Mouse (Mus musculus) urinary bladder, adult 18-20 months (tissue): ENCODE measurements around the gene Uba1.

ENCODE experiments used
- DNase-seq, 2 experiments: peaks; one replicate each; pipeline ENCODE4 v3.0.0; 2022; ENCODE audit warnings: low spot score in 2 of 2, mixed read lengths in 2 of 2

The Uba1 gene

GRCm38 (mm10) chrX:20728681-20729080, 70.6 kb downstream of the Uba1 start:
- DNase-seq, result no peak

GRCm38 (mm10) chrX:20730048-20730447, 71.9 kb downstream of the Uba1 start:
- peak in 1 of 2 experiments; percentile 1 for DNase-seq
